Mouse (Mus musculus): ENCODE measurements around the gene Arhgap25.
"Not testable (repeated sequence)": the region's sequence is repeated elsewhere in the genome, so short reads cannot be mapped to it uniquely, and the experiment has no call there.

Gene Arhgap25

DNA sequence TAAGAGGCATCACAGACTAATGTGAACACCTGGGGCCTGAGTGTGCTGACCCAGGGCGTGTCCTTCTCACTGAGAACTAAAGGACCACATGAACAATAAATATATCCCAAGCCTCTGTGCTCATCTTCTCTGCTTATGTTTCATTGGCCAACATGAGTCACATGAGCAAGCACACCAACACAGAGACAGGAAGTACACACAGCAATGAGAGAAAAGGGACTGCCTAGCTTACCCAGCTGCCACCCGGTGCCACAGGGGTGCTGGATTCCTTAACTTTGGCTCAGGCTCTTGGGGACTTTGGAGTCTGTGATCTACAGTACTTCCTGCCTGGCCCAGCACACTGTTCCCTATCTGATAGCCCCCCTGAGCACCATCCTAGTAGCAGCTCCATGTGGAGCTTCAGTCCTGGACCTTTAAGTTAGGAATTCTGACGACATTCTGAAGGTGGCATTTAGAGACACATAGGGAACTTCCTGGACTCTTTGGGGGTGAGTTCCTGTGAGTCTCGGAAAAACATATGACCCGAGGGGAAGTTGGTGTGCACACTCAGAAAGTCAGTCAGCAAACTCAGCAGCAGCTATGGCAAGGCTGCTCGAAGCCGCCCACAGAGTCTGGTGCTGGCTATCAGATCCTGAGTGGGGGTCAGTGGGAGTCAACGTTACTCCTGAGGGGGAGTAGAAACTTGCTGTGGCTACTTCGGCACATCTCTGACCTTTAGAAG lies 2.0 kb upstream of the Arhgap25 start:
- no peak for DNase-seq

DNA sequence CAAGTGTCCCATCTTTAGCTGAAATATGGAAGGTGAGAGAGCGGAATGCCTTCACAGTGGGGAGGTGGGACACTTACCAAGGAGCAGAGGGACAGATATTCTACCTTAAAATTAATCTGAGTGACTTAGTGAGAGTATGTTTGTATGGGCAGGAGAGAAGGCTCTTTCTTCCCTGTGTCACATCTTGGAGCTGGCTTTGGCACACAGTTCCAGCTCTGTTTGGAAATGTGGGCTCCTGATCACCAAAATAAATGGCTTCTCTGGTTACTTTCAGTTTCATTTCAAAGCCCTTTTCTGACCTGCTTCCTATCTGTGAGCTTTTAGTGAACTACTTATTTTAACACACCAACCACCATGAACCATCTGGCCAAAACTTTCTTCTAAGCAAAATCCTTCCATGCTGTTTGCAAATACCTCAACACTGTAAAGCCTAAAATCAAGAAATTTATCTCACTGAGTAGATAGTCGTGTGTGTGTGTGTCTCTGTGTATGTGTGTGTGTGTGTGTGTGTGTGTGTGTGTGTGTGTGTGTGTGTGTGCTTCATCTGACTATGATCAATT lies 1.5 kb downstream of the Arhgap25 start:
- DNase-seq, result no peak

DNA sequence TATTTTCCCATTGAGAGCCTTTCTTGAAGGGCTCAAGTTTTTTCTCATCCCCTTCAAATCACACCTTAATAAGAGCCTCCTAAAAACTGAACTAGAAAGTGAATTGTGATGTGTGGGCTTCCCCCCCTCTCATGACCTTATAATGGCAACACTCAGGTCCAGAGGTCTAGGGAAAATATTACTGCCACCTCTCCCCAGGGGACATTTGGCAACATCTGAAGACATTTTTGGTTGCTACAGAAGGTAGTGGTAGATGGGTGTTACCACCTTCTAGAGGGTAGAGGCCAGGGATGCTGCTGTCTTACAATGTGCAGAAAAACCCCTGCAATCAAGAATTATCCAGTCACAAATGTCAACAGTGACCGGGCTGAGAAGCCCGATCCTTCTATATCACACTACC lies 2.7 kb downstream of the Arhgap25 start:
- no peak for DNase-seq

DNA sequence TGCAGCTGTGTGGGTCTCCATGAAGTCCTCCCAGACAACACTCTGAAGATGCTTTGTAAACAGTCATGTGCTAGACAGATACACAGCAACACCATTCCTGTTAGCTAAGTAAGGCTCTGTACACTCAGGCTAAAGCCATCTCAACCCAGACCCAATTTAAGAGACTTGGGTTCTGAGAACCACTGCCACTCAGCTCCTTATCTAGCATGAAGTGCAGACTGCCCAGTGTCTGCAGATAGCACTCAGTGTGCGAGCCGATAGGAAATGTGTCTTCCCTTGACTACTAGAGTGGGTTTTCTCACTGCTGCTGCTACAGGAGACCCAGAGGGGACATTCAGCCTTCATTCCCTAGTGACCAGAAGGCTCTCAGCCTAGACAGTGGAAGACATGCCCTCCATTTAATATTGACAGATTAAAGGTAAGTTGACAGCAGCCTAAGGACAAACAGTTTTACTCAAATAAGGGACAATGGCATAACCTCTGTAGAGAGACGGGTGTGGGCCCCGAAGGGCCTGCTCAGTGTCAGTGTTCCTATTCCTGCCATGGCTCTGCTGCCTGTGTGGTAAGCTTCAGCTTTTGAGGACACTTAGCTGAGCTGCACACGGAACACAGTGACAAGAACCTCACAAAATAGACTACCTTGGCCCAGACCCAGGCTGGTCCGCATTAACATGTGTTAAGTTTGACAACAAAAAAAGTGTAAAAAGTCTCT lies 5.1 kb downstream of the Arhgap25 start:
- no peak for DNase-seq

DNA sequence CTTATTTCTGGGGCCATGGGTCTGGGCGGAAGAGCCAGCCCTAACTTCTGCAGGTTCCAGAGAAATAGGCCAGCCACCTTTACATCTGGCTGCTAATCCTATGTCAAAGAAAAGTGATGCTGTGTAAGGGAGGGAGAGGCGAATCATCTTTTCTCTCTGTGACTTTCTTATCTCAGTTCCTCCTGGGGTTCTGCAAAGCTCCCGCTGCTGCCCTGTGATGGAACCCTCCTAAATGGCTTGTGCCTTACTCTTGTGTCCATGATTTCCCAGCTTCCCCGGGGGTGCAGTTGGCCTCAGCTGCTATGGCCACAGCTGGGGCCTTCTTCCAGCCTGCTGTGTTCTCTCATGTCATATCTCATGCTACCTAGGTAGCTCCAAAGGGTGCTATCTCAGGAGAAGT lies 5.7 kb downstream of the Arhgap25 start:
- no peak for DNase-seq

DNA sequence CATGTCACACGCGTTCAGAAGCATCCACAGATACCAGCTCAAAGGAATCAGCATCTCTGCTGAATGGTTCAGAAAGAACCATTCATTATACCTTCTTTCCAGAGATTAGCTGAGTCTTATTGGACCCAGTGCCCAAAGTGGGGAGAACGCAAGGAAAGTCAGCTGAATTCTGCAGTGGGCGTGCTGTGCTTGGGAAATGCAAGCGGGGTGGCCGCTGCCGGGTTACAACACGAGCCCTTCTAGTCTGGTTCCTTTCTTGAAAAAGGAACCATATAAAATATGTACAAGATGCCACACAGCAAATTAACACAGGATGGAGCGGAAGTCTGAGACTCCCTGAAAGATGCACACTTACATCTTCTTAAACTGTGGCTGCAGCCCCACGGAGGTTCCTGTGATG lies 7.9 kb downstream of the Arhgap25 start:
- no peak for DNase-seq

DNA sequence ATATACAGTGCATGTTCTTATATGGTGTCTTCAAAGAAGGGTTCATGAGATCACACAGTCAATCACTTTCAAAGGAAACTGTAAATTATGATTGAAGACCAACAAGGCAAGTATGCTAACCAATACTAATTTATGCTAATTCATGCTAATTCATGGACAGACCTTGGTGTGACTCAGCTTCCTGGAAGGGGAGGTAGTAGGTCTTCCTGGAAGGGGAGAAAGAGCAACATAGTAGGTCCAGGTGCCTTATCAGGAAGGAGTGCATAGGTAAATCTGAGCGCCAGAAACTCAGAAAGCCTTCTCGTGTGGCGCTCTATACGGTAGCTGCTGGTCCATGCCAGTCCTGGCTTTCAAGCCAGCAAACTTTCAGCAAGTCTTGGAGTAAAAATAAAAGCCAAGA lies 8.8 kb downstream of the Arhgap25 start:
- no peak for DNase-seq

DNA sequence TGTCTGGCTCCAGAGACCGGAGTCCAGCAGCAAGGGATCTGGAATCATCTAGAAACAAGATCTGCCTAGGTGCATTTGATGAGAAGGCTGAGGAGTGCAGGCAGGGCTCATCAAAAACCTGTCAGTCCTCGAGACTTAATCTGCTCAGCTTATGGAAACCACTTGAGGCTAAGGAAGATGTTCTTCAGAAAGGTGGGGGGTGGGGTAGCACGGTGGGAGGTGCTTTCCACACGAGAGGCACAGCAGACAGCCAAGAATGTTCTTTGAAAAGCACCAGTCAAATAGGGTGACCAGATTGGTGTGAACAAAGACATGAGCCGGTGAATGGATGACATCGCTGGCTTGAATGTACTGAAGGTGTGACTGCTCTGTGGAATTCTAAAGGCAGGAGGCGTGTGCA lies 9.3 kb downstream of the Arhgap25 start:
- no peak for DNase-seq

DNA sequence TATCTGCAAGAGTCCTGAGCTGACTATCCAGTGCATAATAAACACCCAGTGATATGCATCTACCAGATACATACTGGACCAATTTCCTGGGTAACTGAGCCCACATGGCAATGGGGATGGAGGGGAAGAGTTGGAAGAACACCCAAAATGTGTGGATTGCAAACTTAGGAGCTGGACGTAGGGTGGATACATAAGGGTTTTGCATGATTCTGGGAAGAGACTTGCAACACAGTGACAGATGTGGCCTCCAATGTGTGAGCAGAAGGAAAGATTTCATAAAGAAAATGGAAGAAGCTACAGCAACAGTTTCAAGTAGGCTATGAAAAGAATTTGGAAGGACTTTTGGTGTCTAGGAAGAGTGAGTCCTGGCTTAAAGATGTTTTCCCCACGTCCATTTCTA lies 10.0 kb downstream of the Arhgap25 start:
- no peak for DNase-seq

DNA sequence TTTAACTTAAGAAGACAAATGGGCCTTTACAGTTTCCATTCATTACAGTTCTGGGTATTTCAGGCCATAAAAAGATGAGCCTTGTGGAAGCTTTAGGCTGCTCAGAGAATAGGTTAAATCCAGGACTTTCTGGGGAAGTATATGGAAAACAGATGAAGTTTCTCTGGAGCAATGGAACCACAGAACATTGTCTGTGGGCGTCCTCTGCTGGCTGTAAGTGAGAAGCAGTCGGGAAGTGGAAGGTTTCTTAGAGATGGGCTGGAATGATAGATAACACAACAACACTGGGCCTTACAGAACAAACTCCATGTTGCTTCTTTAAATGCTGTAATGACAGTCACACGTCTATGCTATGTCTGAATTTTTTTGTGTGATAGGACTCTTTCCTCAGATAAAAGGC lies 10.8 kb downstream of the Arhgap25 start:
- no peak for DNase-seq

DNA sequence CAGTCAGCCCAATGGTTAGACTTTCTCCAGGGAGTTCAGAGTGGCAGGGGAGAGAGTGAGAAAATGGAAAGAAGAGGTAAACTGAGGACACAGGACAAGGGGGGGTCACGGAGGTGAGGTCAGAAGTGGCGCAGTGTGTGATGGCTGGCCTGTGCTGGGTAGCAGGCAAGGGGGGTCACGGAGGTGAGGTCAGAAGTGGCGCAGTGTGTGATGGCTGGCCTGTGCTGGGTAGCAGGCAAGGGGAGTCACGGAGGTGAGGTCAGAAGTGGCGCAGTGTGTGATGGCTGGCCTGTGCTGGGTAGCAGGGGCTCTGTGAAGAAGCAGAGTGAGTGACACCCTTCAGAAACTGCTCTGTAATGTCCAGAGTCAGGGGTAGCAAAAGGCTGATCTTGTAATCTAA lies 11.4 kb downstream of the Arhgap25 start:
- DNase-seq, result not testable (repeated sequence)

DNA sequence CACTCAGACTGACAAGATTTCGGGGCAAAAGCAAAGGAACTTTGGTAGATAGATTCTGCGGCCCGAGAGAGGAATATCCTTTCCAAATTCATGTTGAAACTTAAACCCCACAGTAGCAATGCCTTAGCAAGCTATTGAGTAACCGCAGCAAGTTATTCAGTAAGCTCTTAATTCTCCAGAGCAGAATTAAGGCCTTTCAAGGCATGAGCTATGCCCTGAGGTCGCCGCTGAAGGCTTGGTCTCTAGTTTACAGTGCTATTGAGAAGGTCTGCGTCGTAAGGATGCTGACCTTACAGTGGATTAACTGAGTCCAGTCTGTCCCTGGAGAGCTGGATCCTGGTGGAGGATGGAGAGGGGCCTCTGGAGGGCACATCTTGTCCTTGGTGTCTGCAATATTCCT lies 12.5 kb downstream of the Arhgap25 start:
- DNase-seq, result no peak

DNA sequence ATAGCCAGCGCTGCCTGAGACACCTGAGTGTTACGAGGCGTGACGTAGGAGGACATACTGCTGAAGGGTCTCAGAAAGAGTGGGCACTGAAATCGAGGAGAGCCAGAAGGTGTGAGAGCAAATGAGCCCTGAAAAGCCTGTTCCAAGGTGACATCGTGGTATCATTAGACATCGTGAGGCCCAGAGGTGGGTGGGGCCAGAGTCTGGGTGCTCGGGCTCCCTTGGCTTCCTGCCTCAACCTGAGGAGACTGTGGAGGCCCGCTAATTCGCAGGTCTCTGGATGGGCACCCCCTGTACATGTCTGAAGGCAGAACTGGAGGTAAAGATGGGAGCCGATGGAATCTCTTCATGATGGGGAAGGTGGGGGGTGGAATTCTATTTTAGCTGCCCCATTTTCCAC lies 13.2 kb downstream of the Arhgap25 start:
- DNase-seq, result no peak

DNA sequence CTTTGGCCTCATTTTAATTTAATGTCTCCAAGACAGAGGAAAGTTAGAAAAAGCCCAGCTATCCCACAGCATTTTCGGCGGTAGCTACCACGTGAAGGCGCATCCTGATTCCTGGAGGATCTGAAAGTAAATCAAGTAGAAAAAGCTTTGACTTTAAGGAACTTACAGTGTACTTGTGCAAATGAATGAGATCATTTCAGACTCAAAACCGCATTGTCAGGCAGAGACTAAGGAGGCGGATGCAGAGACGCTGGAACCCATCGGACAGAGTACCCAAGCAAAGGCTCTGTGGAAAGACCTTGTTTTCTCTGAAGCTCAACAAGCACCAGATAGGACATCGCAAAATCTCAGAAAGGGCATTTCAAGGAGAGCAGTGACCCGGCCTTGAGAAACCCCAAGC lies 14.4 kb downstream of the Arhgap25 start:
- DNase-seq, result no peak

DNA sequence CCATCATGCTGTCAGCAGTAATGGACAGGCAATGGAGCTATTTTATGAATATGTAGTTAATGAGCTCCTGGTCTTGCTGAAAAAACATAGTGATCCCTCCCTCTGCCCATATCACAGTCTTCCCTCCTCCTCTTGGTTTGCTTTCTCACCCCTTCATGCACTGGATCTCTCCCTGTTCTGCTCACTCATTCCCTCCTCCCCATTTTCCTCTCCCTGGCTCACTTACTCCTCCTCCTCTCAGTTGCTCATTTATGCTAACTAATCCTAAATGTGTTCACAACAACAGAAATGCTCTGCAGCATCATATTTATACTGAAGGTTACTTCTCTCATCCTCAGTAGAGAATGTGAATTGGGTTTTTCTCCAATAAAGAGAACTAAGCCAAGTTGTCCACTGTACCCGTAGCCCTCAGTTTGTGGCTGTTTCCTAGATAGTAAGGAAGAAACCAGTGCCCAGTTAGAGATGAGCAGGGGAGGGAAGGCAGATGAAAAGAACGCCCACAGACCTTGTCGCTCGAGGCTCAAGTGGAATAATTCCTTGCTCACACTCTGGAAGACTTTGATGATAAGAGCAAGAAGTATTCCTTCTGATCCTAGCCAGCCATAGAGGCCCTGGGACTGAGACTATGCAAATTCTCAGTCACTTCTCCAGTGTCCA lies 15.2 kb downstream of the Arhgap25 start:
- no peak for DNase-seq

DNA sequence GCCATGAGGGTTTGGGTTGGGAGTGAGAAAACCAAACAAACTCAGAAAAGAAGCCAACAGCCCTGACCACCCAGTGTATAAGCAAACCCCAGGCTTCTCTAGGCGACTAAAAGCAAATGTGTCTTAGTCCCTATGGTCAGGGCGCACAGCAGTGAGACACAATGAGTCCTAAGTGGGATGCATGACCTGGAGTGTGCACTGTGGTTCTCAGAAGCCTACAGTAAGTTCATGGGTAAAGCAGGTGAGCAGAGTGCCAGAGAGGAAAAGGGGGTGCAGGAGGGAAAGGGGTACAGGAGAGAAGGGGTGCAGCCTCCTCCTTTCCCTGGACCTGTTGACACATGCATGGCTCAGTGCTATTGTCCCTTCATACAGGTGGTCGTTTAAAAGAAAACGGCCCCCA lies 18.7 kb downstream of the Arhgap25 start:
- DNase-seq, result no peak

DNA sequence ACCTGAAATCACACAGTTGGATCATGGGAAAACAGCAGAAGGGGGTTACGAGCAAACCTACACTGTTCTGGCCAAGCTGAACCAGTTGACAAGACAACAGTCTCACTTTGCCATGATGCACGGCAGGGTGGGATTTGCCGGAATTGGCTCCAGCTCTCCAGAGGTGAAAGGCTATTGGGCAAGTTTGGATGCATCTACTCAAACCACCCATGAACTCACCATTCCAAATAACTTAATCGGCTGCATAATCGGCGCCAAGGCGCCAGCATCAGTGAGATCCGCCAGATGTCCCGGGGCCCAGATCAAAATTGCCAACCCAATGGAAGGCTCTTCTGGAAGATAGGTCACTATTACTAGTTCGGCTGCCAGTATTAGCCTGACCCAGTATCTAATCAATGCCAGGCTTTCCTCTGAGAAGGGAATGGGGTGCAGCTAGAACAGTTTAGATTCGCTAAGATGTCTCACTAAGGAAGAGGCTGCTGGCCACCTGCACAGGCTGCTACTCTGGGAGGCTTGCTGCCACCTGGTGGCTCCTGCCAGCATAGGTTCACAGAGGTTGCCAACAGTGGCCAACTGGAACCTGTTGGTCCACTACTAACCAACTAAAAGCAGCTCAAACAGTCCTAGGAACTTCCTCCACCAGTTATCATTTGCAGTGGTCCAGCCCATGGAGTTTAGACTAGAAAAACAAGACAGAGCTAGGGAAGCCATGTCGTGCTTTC lies 19.9 kb downstream of the Arhgap25 start:
- DNase-seq, result peak; percentile 58

DNA sequence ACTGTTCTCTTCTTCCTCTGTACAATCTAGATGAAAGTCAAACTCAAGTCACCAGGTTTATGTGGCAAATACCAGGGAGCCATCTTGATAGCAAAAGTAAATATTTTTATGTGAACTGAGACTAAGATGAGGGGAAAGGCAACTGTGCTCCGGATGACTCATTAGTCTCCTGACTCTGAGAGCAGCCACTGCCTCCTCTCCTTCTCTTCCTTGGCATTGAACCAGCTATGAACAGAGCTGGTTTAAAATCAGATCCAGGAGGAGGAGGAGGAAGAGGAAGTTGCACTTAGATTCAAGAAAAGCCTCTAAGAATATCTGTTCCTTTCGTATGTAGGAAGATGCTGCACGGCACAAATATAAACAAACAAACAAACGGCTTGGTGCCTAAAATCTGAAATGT lies 22.1 kb downstream of the Arhgap25 start:
- DNase-seq, result no peak

DNA sequence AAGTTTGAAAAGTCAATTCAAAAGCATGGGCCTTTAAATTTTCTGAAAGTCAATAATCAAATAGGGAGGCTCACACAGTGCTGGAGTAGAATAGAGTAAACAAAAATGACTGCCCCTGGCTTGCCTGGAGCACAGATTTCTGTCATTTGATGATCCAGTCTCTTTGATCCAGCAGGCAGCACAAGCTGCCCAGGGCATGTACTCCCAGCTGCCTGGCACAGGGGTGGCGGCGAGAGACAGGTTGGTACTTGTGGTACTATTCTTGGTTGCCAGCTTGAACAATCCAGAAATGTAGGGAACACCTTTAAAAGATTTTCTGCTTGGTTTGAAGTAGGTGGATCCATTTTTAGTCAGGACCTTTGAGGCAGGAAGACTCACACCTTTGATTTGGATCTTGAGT lies 23.3 kb downstream of the Arhgap25 start:
- no peak for DNase-seq

DNA sequence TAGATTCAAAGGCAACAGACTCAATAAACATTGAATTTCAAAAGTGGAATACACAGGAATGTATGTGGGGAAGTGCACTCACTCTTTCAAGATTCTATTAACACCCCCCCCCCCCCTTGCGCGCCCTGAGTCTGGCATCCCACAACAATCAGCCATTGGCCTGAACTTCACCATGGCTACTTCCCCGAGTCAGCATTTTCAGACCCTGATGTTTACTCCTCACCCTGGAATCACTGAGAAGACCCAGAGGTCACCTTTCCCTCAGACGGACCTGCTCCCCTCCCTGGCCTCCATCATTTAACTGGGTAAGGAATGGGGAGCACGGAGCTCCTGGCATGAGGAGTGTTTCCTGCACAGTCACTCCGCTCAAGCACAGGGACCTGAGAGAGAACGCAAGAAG lies 28.2 kb downstream of the Arhgap25 start:
- DNase-seq, result no peak

DNA sequence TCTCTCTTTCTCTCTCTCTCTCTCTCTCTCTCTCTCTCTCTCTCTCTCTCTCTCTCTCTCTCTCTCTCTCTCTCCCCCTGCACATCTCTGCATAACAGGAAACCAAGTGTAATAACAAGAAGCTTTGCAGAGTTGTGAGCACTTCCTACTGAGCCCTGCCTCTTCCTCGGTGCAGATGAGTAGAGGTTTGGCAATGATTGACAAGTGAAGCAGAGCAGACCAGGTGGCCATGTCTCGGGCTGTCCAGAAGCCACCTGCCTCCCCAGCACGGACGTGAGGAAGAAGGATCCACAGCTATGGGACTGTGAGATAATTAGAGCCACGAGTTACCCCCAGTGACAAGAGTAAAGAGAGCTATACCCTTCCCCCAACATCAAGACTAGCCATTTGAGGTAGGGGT lies 29.1 kb downstream of the Arhgap25 start:
- DNase-seq, result no peak

DNA sequence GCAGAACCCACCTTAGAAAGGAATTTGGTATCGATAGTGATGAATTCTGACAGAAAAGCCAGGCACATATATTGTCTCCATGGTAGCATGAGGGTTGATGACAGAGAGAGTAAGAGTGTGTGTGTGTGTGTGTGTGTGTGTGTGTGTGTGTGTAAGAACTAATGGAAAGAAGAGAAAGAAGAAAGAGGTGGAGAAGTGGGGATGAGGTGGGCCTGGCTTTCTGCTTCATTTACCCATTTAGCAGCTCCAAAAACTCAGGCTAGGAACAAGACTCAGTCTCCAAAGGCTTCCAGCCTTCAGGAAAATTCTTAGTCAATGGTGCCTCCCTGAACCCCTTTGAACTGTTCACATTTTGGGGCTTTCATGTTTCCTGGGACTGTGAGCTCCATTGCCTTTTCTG lies 29.5 kb downstream of the Arhgap25 start:
- no peak for DNase-seq

DNA sequence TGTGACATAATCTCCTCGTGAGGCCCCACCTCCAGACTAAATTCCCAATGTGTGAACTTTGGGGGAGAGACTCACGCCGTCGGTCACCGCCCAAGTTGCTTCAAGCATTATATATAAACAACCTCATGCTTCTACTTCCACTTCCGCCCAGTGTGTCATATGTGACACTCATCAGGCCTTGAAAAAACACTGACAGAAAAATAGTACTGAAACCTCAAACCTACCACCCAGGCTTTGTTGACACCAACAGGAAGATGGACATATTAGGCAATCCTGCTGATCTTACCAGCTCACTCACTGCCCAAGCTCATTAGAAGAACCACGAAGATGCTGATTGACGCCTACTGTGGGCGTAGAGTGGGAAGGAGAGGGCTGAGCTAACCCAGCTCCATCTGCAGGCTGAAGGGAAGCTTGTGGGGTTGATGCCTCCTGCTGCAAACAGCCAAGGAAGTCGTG lies 30.2 kb downstream of the Arhgap25 start:
- no peak for DNase-seq
